Mouse (Mus musculus): ENCODE measurements around the gene Bud31.

- TF ChIP-seq CTCF (IDR thresholded peaks at IDR 0.05; ENCODE audit: extremely low read depth, insufficient read length, insufficient replicate concordance, low read depth, low read length) (no peak), POLR2A (IDR thresholded peaks at IDR 0.05; ENCODE audit: low read depth, low read length) (no peak)
These were observed 27.1 kb downstream of the Bud31 start for GRCm38 (mm10) chr5:145167306-145167661.

Measured in small intestine, adult 2 months (tissue).